Mouse (Mus musculus): Measurements from ENCODE around the gene Cdh22. TPM values are rescaled to one million over a fixed set of nuclear protein-coding genes. Genes with fewer than 3 reads are reported as not detected.

The Cdh22 gene
- polyA plus RNA-seq, 1 experiment from 2014 or later, result 20.8 TPM

DNA sequence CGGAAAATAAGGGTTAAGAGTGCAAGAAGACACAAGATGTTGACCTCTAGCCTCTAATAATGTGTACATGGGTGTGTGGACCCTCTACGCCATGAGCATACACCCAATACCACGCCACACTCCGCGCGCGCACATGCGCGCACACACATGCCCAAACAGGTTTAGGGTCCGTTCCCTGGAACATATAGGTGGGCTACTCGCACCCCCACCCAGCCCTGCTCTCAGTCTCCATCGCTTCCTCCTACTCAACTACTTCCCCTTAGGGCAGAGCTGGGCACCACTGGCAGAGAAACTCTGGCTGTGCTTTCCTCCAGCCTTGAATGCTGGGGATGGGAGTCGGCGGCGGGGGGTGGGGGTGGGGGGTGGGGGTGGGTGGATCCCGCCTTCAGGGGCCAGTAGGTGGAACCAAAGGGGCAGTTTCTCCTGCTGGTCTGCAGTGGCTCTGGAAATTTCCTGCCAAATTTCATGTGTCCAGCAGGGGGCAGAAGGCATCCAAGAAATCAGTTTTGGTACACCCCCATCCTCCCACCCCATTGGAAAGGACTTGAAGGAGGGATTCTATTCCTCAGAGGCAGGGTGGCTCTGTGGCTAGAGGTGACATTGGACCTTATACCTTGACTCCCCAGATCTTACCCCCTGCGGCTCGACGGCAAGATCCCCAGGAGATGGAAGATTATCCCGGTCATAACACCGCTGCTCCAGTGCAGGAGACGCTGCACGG, 164.4 kb downstream of the Cdh22 start:
- 24% methylated on average over 23 of the region's 23 CpGs for WGBS
- Histone ChIP-seq H3K27me3 (replicated peaks) (peaks cover 9% of the 10 kb centered on the region; the same call in 1 of the 2 replicates), H3K4me2 (peak overlapping the region; percentile 38), H3K9ac (no peak overlapping the region), H3K9me3 (no peaks in the 10 kb centered on the region), H3K36me3 (replicated peaks) (no peaks in the 10 kb centered on the region), H3K4me1 (peaks cover 16% of the 10 kb centered on the region), H3K4me3 (no peak overlapping the region), H3K27ac (no peak overlapping the region)
- ATAC-seq (replicated peaks), result no peak; the same call in 1 of the 2 replicates

- Histone ChIP-seq H3K4me2 (no peak overlapping the region), H3K9ac (no peak overlapping the region), H3K36me3 (replicated peaks) (no peaks in the 10 kb centered on the region), H3K27me3 (replicated peaks) (peaks cover 4% of the 10 kb centered on the region; the same call in 1 of the 2 replicates), H3K4me3 (no peak overlapping the region), H3K4me1 (peaks cover 16% of the 10 kb centered on the region), H3K9me3 (no peaks in the 10 kb centered on the region), H3K27ac (no peak overlapping the region)
- no peak for ATAC-seq (replicated peaks)
- 72% methylated on average over 2 of the region's 2 CpGs for WGBS
Measured at GRCm38 (mm10) chr2:165068806-165069205, 165.8 kb downstream of the Cdh22 start.

DNA sequence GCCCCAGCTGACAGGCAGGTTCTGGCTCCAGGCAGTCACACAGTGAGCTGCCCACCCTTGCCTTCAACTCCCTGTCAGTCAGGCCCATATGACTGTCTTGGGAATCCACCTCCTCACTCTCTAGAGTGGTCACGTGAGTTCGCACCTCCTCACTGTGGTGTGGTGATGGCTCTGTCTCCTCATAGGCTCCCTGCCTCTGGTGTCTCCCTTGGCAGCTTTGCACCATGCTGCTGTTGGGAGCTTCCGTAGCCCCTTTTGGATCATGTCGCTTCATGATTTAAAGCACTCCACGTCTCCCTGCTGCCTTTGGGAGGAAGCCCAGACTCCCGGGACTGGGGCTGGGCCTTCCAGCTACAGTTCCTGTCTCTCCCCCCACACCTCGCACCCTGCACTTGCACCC, 170.2 kb downstream of the Cdh22 start:
- Histone ChIP-seq H3K4me1 (no peaks in the 10 kb centered on the region), H3K36me3 (replicated peaks) (no peaks in the 10 kb centered on the region), H3K27ac (no peak overlapping the region), H3K4me3 (no peak overlapping the region), H3K4me2 (no peak overlapping the region), H3K9me3 (no peaks in the 10 kb centered on the region), H3K9ac (no peak overlapping the region), H3K27me3 (replicated peaks) (no peaks in the 10 kb centered on the region; the same call in 1 of the 2 replicates)
- no peak for ATAC-seq (replicated peaks)
- 57% methylated on average over 7 of the region's 7 CpGs for WGBS

GRCm38 (mm10) chr2:165061638-165062433, 172.8 kb downstream of the Cdh22 start:
- no peak for ATAC-seq (replicated peaks)
- Histone ChIP-seq H3K27me3 (replicated peaks) (no peaks in the 10 kb centered on the region), H3K27ac (no peak overlapping the region), H3K9ac (no peak overlapping the region), H3K9me3 (no peaks in the 10 kb centered on the region), H3K36me3 (replicated peaks) (no peaks in the 10 kb centered on the region), H3K4me3 (no peak overlapping the region), H3K4me1 (no peaks in the 10 kb centered on the region), H3K4me2 (no peak overlapping the region)
- 85% methylated on average over 16 of the region's 16 CpGs for WGBS

Other genes starting within 250 kb of the Cdh22 start
- 123 and 126 TPM in 2 replicates for gene Ncoa5, start 200.0 kb downstream of the Cdh22 start, polyA plus RNA-seq (2015; fragmentation: Nextera tagmentation; extraction: Ambion mirVana)
- 5.5 and 6.3 TPM in 2 replicates for gene Cd40, start 179.2 kb downstream of the Cdh22 start, polyA plus RNA-seq (2015; fragmentation: Nextera tagmentation; extraction: Ambion mirVana)
- not detected in 2 replicates for gene 1700025C18Rik, start 144.1 kb downstream of the Cdh22 start, polyA plus RNA-seq (2015; fragmentation: Nextera tagmentation; extraction: Ambion mirVana)
- 72.8 and 74.1 TPM in 2 replicates for gene Slc35c2, start 53.0 kb upstream of the Cdh22 start, polyA plus RNA-seq (2015; fragmentation: Nextera tagmentation; extraction: Ambion mirVana)
- gene Elmo2, start 91.6 kb upstream of the Cdh22 start, polyA plus RNA-seq (2015; fragmentation: Nextera tagmentation; extraction: Ambion mirVana), result 111 and 115 TPM in 2 replicates
- gene Zfp663, start 133.9 kb upstream of the Cdh22 start, polyA plus RNA-seq (2015; fragmentation: Nextera tagmentation; extraction: Ambion mirVana), result 8.5 and 10.9 TPM in 2 replicates
- 10.1 and 10.3 TPM in 2 replicates for gene Zfp334, start 153.4 kb upstream of the Cdh22 start, polyA plus RNA-seq (2015; fragmentation: Nextera tagmentation; extraction: Ambion mirVana)
- gene Ocstamp, start 165.6 kb upstream of the Cdh22 start, polyA plus RNA-seq (2015; fragmentation: Nextera tagmentation; extraction: Ambion mirVana), result not detected in 2 replicates
- gene Slc13a3, start 238.4 kb upstream of the Cdh22 start, polyA plus RNA-seq (2015; fragmentation: Nextera tagmentation; extraction: Ambion mirVana), result 10.1 and 11.5 TPM in 2 replicates